Comparison of ENCODE assay signal across 25 mouse cellular contexts in the genomic region with DNA sequence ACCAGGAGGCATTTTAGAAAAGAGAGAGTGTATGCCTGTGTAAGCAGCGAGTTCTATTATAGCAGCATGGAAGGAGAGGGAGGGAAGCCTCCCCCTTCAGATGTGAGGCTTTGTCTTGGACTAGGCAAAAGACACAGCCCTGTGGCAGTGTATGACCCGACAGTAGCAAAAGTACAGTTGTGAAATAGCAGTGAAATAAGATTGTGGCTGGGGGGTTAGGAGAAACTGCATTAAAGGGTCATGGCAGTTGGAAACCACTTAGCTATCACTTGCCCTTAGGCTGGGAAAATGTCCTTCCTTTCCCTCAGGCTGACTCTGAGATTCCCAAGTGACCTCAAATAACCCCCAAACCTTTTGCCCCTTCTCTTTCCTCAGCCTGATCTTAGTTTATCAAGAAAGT.
"Had no signal": no experiment of that assay in that cellular context is flagged by ENCODE, and none has a peak within 500 bp of the region (broad histone marks: within the 10 kb centered on the region; RNA-seq: fewer than 3 reads in every experiment).

No protein-coding gene starts in this region.

- H3K36me3 ChIP-seq: heart, embryonic 10.5 days; heart, embryonic 12.5 days; hindbrain, embryonic 10.5 days; hindbrain, embryonic 12.5 days; intestine, embryonic 15.5 days; limb, embryonic 10.5 days; limb, embryonic 12.5 days had no signal

- H3K27ac ChIP-seq: heart, embryonic 10.5 days; hindbrain, embryonic 10.5 days; hindbrain, embryonic 12.5 days; hindbrain, embryonic 14.5 days; intestine, embryonic 15.5 days; layer of hippocampus, adult 2 months; left cerebral cortex, adult 2 months; limb, embryonic 10.5 days; limb, embryonic 12.5 days had no signal

- H3K4me3 ChIP-seq: heart, embryonic 10.5 days; heart, embryonic 12.5 days; hindbrain, embryonic 10.5 days; hindbrain, embryonic 12.5 days; intestine, embryonic 15.5 days; layer of hippocampus, adult 2 months; left cerebral cortex, adult 2 months; limb, embryonic 10.5 days; limb, embryonic 12.5 days had no signal

- H3K4me2 ChIP-seq: heart, embryonic 12.5 days; hindbrain, embryonic 12.5 days; hindbrain, embryonic 14.5 days; intestine, embryonic 15.5 days; limb, embryonic 12.5 days; liver, embryonic 11.5 days had no signal

- ATAC-seq: hindbrain, embryonic 16.5 days; inflammation-experienced regulatory T-cells, adult 6 months; intestine, embryonic 15.5 days; intestine, postnatal 0 days had no signal

- H3K9me3 ChIP-seq: heart, embryonic 10.5 days; heart, embryonic 12.5 days; hindbrain, embryonic 10.5 days; hindbrain, embryonic 12.5 days; intestine, embryonic 15.5 days; limb, embryonic 10.5 days; limb, embryonic 12.5 days had no signal

- DNase-seq: gastrocnemius, postnatal 14 days; gastrocnemius, postnatal 36 days; heart, adult 18-20 months; heart, postnatal 10 days; heart, postnatal 4 days; kidney, adult 18-20 months; kidney, adult 8-10 months; kidney, postnatal 10 days; kidney, postnatal 25 days; kidney, postnatal 4 days; liver had no signal

- H3K27me3 ChIP-seq: heart, embryonic 12.5 days; hindbrain, embryonic 12.5 days; intestine, embryonic 15.5 days; limb, embryonic 12.5 days had no signal

- H3K4me1 ChIP-seq: heart, embryonic 10.5 days; heart, embryonic 12.5 days; hindbrain, embryonic 10.5 days; hindbrain, embryonic 12.5 days; intestine, embryonic 15.5 days had no signal

- H3K9ac ChIP-seq: heart, embryonic 12.5 days; hindbrain, embryonic 12.5 days; hindbrain, embryonic 14.5 days; intestine, embryonic 15.5 days; limb, embryonic 12.5 days had no signal
